Mouse (Mus musculus) olfactory bulb, adult 2 months (tissue): ENCODE measurements around the gene Npnt. TPM values are rescaled to one million over a fixed set of nuclear protein-coding genes. Genes with fewer than 3 reads are reported as not detected.

Source experiments
- H3K27ac ChIP-seq: fragments of 200-500 bp; 2 replicates; pipeline ENCODE4 v1.5.1; 2012; ENCODE audit warnings: low read depth, low read length; ENCODE audit not compliant: insufficient read depth
- H3K4me1 ChIP-seq: fragments of 200-500 bp; 2 replicates; pipeline ENCODE4 v1.6.1; 2012; ENCODE audit warnings: low read length; ENCODE audit not compliant: control insufficient read depth, insufficient read depth
- H3K4me3 ChIP-seq: fragments of 200-500 bp; 2 replicates; pipeline ENCODE4 v1.5.1; 2012; ENCODE audit warnings: mild to moderate bottlenecking, low read depth, low read length, moderate library complexity; ENCODE audit not compliant: insufficient read depth
- CTCF ChIP-seq: fragments of 200-500 bp; IDR thresholded peaks from 2 replicates; pipeline ENCODE4 v1.5.1; 2012; ENCODE audit warnings: low read depth, mild to moderate bottlenecking, low read length, moderate library complexity; ENCODE audit not compliant: insufficient read depth
- POLR2A ChIP-seq: fragments of 200-500 bp; IDR thresholded peaks from 2 replicates; pipeline ENCODE4 v1.6.1; 2012; ENCODE audit warnings: mild to moderate bottlenecking, low read depth, low read length, moderate library complexity; ENCODE audit not compliant: insufficient read depth
- WGBS: fragments of 180-500 bp; shearing (Covaris S2); methylation state at CpG from one replicate; pipeline ENCODE4 v1.1.7; 2018; 5-methylcytosine and 5-hydroxymethylcytosine counted together
- polyA plus RNA-seq: library from polyadenylated mRNA; stranded (reverse); fragments of >200 nt; gene quantifications from 2 replicates; pipeline ENCODE4 v1.2.4, GENCODE M21; 2012; ENCODE audit warnings: low replicate concordance; ENCODE audit not compliant: missing spikeins, insufficient read depth, insufficient read length

The Npnt gene
- polyA plus RNA-seq, 1 experiment: not detected

DNA sequence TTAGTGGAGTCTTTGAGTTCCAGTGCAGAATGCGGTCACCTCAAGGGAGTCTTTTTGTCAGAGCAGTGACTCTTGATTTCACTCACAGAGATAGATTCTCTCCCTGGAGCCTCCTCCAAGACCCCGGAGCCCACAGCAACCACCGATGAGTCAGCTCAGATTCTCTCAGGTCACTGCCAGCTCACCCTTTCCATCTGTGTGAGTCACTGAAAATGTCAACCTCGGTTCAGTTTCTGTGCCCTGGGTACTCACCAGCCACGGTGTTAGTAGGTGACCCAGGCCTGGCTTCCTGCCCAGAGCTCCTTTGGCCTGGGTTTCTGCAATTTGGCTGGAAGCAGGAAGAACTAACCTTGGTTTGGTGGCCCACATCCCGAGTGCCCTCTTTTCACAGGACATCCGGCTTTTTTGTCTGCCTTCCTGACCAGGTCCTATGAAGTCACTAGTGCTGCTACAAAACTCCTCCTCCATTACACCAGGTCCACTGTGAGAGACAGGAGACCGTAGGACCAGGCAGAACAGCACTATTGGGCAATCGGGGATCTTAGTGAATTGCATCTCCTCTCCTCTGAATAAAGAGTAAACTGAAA, 78.7 kb downstream of the Npnt start:
- 60% methylated on average over 9 of the region's 9 CpGs for WGBS
- TF ChIP-seq CTCF (no peak), POLR2A (no peak)
- H3K4me3 ChIP-seq: no peak overlapping the region
- H3K4me1 ChIP-seq: peaks cover 4% of the 10 kb centered on the region; the same call in 1 of the 2 replicates
- no peak overlapping the region for H3K27ac ChIP-seq

DNA sequence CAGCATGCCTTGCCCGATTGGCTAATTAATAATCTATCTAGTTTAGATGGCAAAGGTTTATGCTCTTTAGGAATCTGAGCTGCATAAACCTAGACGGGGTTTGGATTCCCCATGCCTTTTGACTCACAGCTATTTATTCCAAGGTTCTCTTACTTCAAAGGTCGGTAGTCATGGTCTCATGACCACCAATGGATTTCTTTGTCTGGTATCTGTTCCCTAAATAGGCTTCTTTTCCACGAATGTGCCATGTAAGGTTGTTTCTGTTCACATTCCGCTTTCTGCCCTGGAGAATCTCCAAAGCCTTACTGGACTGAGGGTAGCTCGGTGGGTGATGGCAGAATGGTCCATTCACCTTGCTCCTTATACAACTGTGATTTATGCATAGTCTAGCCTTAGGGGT, 80.0 kb downstream of the Npnt start:
- Histone ChIP-seq H3K27ac (no peak overlapping the region), H3K4me1 (peaks cover 4% of the 10 kb centered on the region; the same call in 1 of the 2 replicates), H3K4me3 (no peak overlapping the region)
- TF ChIP-seq POLR2A (no peak), CTCF (no peak)
- WGBS: 83% methylated on average over 6 of the region's 6 CpGs

DNA sequence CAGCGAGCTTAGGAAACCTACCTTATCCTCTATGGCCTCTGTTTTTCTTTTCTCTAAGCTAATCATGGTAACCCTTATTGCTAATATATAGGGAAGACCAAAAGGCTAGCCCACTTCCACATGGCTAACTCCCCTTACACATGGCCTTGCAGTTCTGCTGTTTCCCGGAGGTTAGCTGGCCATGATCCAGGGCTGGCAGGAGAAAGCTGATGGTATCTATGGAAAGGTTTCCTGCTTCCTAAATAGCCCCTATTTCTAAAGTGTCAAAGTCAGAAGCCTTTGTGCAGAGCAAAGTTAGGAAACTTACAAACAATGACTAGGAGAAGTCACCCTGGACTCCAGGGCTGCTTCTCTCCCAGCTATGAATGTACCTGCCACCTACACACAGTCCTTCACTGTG, 81.3 kb downstream of the Npnt start:
- peaks cover 7% of the 10 kb centered on the region; the same call in 1 of the 2 replicates for H3K4me1 ChIP-seq
- no peak for TF ChIP-seq CTCF
- TF ChIP-seq POLR2A: no peak
- H3K27ac ChIP-seq: no peak overlapping the region
- 69% methylated on average over 2 of the region's 2 CpGs for WGBS
- no peak overlapping the region for H3K4me3 ChIP-seq

DNA sequence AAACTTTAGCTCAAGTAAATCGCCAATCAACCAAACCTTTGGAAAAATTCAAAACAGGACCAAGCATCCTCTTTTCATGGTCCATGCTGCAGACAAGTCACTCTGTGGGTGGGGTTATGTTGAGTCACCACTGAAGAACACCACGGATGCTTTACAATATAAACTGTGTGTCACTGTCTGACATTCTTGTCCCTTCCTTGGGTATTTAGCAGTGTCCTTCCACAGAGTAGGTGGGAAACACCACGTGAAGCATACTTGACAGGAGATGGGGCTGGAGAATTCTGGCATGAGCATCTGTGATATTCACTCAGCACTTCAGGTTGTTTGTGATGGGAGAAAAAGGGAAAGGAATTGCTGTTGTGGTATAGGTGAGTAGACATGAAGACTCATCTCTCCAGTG, 83.1 kb downstream of the Npnt start:
- no peak overlapping the region for H3K27ac ChIP-seq

DNA sequence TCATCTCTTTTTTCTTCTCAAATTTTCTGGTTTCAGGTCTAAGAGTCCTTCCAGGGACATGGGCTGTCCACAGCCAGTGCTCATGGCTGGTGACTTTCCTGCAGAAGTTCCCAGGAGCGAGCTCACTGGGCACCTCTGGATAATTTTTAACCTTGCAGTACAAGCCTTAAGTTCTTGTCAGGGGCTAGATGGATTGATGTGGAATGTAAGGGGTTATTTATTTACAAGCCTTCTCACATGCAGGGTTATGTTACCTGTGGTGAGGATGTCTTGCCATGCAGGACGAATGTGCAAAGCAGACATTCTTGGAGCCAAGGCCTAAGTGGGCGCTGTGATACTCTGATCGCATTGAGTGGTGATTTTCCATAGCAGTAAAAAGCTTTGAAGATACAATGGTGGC, 84.5 kb downstream of the Npnt start:
- no peak overlapping the region for H3K27ac ChIP-seq
- WGBS: 96% methylated on average over 4 of the region's 4 CpGs
- no peak overlapping the region for H3K4me3 ChIP-seq
- TF ChIP-seq POLR2A: no peak
- no peak for TF ChIP-seq CTCF
- H3K4me1 ChIP-seq: 0 out of 2 replicates have a peak, but pooled peaks cover 4% of the 10 kb centered on the region

More for the DNA sequence above, 83.1 kb downstream of the Npnt start:
- 80% methylated on average over 3 of the region's 3 CpGs for WGBS
- no peak for TF ChIP-seq POLR2A
- no peak for TF ChIP-seq CTCF
- H3K4me3 ChIP-seq: no peak overlapping the region
- H3K4me1 ChIP-seq: peaks cover 8% of the 10 kb centered on the region; the same call in 1 of the 2 replicates

DNA sequence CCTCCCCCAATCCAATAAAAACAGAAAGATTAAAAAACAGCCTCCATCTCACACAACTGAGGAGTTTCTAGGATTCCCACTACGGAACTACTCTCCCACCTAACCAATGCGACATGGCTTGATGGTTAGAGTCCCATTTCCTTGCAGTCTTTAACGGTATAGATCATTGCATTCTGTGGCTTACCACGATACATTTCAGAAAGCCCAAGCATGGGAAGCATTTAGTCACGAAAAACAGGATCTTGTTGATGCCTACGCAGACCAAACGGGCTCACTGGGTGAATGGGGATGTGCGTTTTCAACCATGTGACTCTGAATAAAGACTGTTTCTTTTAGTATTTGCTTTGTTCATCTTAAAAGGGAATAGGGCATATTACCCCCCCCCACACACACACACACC, 85.1 kb downstream of the Npnt start:
- 91% methylated on average over 8 of the region's 8 CpGs for WGBS
- H3K27ac ChIP-seq: no peak overlapping the region
- no peak for TF ChIP-seq POLR2A
- no peak for TF ChIP-seq CTCF
- H3K4me3 ChIP-seq: no peak overlapping the region
- H3K4me1 ChIP-seq: 0 out of 2 replicates have a peak, but pooled peaks cover 4% of the 10 kb centered on the region

DNA sequence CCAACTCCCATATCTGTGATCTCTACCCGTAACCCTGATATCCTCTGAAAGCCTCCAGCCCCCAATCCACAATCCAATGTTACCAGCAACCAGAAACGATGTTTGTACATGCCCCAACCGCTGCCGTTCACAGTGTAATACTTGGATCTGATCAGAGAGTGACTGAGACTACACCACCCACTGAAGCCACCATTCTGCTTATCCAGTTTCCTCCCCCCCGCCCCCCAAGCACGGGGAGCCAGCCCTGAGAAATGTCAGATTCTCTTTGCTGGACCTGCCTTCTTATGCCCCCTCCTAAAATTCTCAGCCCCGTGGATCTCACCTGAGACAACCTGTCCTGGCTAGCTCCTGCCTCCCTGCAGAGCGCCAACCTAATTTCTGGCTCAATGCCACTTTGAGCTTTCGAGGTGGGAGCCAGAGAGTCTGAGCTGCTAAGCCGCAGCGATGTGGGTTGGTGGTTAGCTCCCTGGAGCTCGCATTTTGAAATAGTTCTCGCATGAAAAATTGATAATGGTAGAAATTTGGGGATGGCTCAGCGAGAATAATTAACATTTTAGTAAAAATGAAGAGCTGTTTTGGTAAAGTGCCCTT, 85.7 kb downstream of the Npnt start:
- Histone ChIP-seq H3K27ac (no peak overlapping the region), H3K4me3 (no peak overlapping the region), H3K4me1 (0 out of 2 replicates have a peak, but pooled peaks cover 4% of the 10 kb centered on the region)
- WGBS: 67% methylated on average over 14 of the region's 14 CpGs
- TF ChIP-seq CTCF (no peak), POLR2A (no peak)

DNA sequence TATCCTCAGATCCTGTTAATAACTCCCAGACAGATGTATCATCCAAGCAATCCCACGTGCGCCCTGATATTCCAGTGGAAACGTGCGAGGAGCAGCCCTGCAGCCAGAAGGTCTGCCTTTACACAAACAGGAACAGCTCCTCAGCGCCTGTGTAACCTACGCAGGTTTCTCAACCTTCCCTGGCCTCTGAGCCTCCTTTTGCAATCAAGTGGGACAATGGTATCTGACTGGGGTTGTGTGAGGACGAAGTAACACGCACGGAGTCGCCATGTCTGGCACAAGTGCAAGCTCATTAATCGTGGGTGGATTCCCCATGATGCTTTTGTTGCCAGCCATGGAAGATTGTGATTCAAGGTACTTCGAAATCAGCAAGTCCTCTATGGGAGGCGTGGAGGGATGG, 86.2 kb downstream of the Npnt start:
- WGBS: 62% methylated on average over 13 of the region's 13 CpGs
- Histone ChIP-seq H3K27ac (no peak overlapping the region), H3K4me3 (no peak overlapping the region), H3K4me1 (0 out of 2 replicates have a peak, but pooled peaks cover 4% of the 10 kb centered on the region)
- TF ChIP-seq CTCF (no peak), POLR2A (no peak)

DNA sequence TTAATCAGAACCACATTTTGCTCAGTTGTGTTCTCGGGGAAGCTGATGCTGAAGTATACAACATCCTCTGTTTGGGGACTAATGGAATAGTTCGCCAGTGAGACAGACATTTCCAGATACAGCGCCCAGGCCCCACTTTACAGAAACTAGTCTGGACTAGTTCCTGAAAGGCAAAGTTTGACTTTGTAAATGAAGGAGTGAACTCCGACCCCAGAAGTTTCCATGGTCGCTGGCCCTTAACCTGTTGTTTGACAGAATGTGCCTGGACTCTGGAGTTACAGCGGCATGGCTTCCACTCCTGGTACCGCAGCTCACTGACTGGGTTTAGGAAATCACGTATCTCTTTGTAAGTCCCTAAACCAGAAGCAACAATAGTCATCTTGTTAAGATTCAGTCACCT, 89.3 kb downstream of the Npnt start:
- 92% methylated on average over 8 of the region's 8 CpGs for WGBS

More for the DNA sequence above, 89.3 kb downstream of the Npnt start:
- Histone ChIP-seq H3K4me3 (no peak overlapping the region), H3K4me1 (0 out of 2 replicates have a peak, but pooled peaks cover 4% of the 10 kb centered on the region), H3K27ac (no peak overlapping the region)
- TF ChIP-seq CTCF (no peak), POLR2A (no peak)
